Mouse (Mus musculus): ENCODE data around the gene Ccdc114.
"Not testable (repeated sequence)": the region's sequence is repeated elsewhere in the genome, so short reads cannot be mapped to it uniquely, and the experiment has no call there.

The Ccdc114 gene

GRCm38 (mm10) chr7:45923762-45924428 is at the start of gene Ccdc114:
TSS of gene Ccdc114 (plus strand) at chr7:45924072.
- in situ Hi-C loops (cut with MboI, MseI) = loop anchor here (5.0 to 25.0 kb wide), 2 partner anchors 52 to 1088 kb away; partner anchors contain the start of genes Kdelr1 (in 1 of the 2) and Spty2d1 (in 1 of the 2)

DNA sequence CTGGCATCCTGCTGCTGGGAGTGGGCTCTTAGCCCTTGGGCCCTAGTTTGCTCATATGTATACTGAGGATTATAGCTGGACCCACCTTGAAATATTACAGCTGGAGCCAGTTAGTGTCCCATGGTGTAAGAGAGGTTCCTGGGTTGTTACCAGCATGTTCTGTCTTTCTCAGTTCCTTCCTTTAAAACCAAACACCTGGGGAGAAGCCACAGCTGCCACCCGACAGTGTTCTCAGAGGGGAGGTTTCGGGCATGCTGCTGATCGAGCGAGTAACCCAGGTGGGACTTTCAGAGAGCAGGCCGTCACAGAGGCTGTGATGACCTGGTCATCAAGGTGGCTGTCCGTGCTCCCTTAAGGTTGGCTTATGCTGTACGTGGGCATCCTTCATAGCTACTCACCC is 47.0 kb upstream of the Ccdc114 start:
- in situ Hi-C loops (cut with MboI, MseI) = no loop called here

- in situ Hi-C loops (cut with MboI, MseI) = not testable (repeated sequence)
Measured at GRCm38 (mm10) chr7:45878278-45878677, 45.6 kb upstream of the Ccdc114 start, which contains the start of gene Grin2d. TSS of gene Grin2d (minus strand) at chr7:45878378.

GRCm38 (mm10) chr7:45880531-45880930 is 43.3 kb upstream of the Ccdc114 start:
- in situ Hi-C loops (cut with MboI, MseI) = no loop called here

DNA sequence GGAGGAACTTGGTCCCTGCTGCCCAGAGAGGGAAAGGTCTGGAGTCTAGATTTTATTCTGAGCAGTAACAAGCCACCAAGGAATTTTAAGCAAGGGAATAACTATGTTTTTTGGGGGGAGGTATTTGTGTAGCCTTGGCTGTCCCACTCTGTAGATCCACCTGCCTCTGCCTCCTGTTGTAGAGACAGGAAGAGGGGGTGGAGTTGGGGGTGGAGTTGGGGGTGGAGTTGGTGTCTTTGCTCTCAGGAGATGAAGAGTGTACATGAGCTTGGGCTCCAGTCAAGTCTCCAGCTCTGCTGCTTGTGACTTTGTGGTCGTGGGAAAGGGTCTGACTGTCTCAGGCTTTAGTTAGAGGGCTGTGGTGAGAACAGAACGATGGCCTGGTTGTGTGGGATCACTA is 42.9 kb upstream of the Ccdc114 start:
- in situ Hi-C loops (cut with MboI, MseI) = no loop called here

DNA sequence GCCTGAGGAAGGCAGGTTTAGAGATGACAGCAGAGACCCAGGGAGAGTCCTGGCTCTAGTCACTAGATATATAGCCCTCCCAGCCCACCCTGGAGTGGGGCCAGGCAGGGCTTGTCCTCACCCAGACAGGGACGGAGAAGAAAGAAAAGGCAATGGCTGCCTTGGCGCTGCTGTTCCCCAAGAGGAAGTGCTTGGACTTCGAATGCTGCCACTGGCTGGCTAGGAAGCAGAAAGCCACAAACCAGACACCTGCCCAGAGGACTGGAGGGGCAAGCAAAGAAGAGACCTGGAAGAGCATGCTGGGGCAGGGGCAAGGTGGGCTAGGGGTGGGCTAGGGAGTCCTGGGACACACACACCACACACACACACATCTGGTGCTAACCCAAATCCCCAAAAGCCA is 36.6 kb upstream of the Ccdc114 start:
- in situ Hi-C loops (cut with MboI, MseI) = no loop called here

GRCm38 (mm10) chr7:45892651-45893050 is 31.2 kb upstream of the Ccdc114 start:
- in situ Hi-C loops (cut with MboI, MseI) = no loop called here

GRCm38 (mm10) chr7:45895931-45896516 is 27.8 kb upstream of the Ccdc114 start:
- in situ Hi-C loops (cut with MboI, MseI) = no loop called here

DNA sequence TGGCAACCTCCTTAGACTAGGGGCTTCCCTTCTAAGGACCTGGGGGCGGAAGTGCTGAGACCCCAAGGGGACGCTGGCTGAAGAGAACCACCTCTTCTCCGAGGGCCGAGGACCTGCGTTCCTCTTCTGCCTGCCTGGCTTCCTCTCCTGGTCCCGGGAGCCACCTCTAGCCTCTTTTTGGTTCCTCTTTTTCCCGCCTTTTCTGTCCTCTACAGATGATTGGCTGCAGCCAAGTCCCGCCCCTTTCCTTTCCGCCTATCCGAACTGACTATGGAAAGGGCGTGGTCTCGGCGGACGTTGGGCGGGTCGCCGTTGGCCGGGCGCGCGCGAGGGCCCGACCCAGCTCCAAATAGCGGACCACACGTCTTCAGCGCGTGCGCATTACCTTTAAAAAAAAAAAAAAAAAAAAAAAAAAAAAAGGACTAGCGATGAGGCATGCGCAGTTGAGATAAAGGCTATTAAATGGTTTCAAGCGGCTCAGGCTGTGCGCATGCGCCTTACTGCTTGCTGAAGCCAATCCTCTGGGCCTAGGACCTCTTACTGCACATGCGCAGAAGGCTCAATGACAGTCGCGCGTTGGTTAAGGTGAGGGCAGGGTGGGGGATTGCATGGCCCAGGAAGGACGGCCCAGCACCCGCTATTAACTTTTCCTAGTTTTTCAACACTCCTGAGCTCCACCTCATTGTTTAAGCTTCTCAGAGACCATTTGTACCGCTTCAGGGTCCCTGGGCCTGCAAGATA is 27.2 kb upstream of the Ccdc114 start, which contains the start of the genes Syngr4 and Tmem143:
TSS of gene Syngr4 (minus strand) at position 198 of the 741 bp plus-strand sequence.
TSS of gene Tmem143 (plus strand) at position 425 of the 741 bp plus-strand sequence.
- in situ Hi-C loops (cut with MboI, MseI) = no loop called here

GRCm38 (mm10) chr7:45897258-45897757 is 26.6 kb upstream of the Ccdc114 start:
- in situ Hi-C loops (cut with MboI, MseI) = no loop called here

DNA sequence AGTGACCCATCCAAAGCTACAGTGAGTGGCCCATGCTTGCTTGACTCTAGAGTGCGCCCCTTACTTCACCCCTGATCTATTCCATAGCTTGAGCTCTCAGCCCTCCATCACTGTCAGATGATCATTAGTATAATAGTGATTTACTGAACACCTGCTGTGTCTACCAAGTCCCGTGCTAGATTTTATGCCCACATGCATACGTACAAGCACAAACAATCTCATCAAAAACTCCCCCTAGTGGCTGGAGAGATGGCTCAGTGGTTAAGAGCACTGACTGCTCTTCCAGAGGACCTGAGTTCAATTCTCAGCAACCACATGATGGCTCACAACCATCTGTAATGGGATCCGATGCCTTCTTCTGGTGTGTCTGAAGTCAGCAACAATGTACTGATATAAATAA is 25.7 kb upstream of the Ccdc114 start:
- in situ Hi-C loops (cut with MboI, MseI) = not testable (repeated sequence)

GRCm38 (mm10) chr7:45901562-45901961 is 22.3 kb upstream of the Ccdc114 start:
- in situ Hi-C loops (cut with MboI, MseI) = loop anchor here in 1 of 2 experiments (25.0 kb wide), 1 partner anchor 1111 kb away; the partner anchor contains the start of gene Spty2d1

GRCm38 (mm10) chr7:45902481-45903002 is 21.3 kb upstream of the Ccdc114 start:
- in situ Hi-C loops (cut with MboI, MseI) = loop anchor here in 1 of 2 experiments (25.0 kb wide), 1 partner anchor 1110 kb away; the partner anchor contains the start of gene Spty2d1

- in situ Hi-C loops (cut with MboI, MseI) = loop anchor here in 1 of 2 experiments (25.0 kb wide), 1 partner anchor 1106 kb away; the partner anchor contains the start of gene Spty2d1
Measured at GRCm38 (mm10) chr7:45906622-45907021, 17.2 kb upstream of the Ccdc114 start.

DNA sequence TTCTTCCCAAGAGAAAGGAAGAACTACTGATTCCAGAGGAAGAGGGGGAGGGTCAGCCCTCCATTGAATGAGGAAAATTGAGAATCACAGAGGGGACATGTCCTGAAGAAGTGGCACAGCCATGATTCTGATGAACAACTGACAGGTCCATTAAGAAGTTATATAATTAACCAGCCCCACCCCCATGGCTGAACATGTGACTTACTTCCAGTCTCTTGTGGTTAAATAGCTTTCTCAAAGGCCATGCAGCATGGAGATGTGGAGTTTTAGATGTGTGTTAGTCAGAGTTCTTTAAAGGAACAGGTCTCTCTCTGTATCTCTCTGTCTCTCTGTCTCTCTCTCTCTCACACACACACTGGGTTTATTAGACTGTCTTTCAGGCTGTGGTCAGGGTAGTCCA is 15.5 kb upstream of the Ccdc114 start:
- in situ Hi-C loops (cut with MboI, MseI) = loop anchor here in 1 of 2 experiments (25.0 kb wide), 1 partner anchor 1104 kb away; the partner anchor contains the start of gene Spty2d1

DNA sequence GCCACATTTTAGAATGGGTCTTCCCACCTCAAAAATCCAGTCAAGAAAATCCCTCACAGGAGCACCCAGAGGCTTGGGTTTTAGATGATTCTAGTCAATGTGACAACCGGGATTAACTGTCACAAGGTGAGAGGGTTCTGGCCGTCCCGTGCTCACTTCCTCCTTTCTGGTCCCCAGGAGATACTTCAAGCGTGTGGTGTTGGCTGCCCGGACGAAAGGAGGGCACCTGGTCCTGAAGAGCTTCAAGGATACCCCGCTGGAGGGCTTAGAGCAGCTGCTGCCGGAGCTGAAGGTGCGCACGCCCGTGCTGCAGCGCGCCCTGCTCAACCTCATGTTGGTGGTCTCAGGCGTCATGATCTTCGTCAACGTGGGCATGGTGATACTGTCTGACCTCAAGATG is 14.7 kb upstream of the Ccdc114 start:
- in situ Hi-C loops (cut with MboI, MseI) = loop anchor here in 1 of 2 experiments (25.0 kb wide), 1 partner anchor 1103 kb away; the partner anchor contains the start of gene Spty2d1

DNA sequence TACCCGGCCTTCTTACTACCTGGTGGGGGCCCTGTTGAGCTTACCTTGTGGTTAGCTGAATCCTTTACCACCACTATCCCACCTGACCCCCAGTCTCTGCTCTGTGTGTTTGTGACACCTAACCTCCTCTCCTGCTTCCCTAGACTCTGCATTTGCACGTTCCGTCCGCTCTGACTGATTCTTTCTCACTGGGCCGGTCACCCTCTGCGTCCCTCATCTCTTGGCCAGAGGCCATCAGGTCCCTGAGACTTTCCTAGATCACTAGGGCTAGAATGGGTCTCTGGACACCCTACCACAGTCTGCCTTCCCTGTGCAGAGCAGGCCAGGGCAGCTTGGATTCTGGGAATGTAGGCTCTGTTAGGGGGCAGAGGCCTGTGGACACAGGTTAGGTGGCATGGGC is 9.8 kb upstream of the Ccdc114 start:
- in situ Hi-C loops (cut with MboI, MseI) = loop anchor here in 1 of 2 experiments (10.0 to 25.0 kb wide), 2 partner anchors 1098 to 1509 kb away; partner anchors contain the start of gene Spty2d1

- in situ Hi-C loops (cut with MboI, MseI) = loop anchor here in 1 of 2 experiments (10.0 to 25.0 kb wide), 2 partner anchors 1097 to 1510 kb away; partner anchors contain the start of gene Spty2d1
Measured at GRCm38 (mm10) chr7:45915011-45915410, 8.9 kb upstream of the Ccdc114 start.

DNA sequence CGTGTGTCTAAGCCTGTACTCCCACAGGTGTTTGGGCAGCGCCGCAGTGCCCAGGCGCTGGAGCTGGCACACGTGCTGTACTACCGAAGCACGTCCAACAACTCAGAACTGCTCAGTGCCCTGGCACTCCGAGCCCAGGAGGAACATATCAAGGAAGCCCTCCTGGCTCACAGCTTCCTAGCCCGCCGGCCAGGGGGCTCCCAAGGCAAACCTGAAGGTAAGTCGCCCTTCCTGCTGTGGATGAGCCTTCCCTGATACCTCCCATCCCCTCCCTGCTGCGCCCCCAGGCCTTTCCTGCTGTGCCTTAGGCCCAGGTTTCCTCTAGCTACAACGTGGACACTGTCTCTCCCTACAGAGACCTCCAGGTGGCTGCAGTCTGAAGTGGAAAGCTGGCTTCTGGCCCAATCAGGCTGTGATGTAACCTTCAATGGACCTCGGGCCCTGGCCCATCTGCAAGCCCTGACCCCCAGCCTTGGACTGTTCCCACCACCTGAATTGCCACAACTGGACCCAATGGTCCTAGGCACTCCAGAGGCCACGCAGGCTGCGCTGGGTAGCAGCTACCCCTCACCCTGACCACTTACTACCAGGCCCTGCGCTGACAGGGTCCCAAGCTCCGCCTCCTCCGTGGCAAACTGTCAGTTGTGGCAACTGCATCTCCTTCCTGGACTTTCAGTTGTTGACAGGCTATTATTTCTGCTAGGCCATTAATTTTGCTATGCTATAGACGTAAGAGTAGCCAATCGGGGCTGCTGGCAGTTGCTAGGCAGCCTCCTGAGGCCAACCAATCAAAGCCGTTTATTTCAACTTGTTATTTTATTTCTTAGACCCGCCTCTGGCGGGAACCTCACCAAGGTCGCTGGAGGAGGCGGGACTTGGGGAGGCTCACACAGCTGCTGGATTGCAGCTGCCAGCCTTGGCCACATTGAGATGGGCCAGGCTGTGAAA is 7.5 kb upstream of the Ccdc114 start:
- in situ Hi-C loops (cut with MboI, MseI) = loop anchor here in 1 of 2 experiments (10.0 to 25.0 kb wide), 2 partner anchors 1096 to 1512 kb away; partner anchors contain the start of gene Spty2d1
